Mouse (Mus musculus) neural tube, embryonic 15.5 days (tissue): ENCODE measurements around the gene Dlx3. TPM values are rescaled to one million over a fixed set of nuclear protein-coding genes. Genes with fewer than 3 reads are reported as not detected.

Experiments
- ATAC-seq: fragments of 200-750 bp; cut with Nextera tagmentation; 2 replicates; pipeline ENCODE4 v1.8.0; 2017; ENCODE audit warnings: mild to moderate bottlenecking, moderate TSS enrichment, moderate library complexity; ENCODE audit not compliant: low FRiP score
- H3K27ac ChIP-seq: fragments of 300-500 bp; sonication (generic); replicated peaks from 2 replicates; pipeline ENCODE4 v1.5.1; 2015; ENCODE audit warnings: mild to moderate bottlenecking, inconsistent platforms
- H3K27me3 ChIP-seq: fragments of 300-500 bp; sonication (generic); replicated peaks from 2 replicates; pipeline ENCODE4 v1.6.1; 2015; ENCODE audit warnings: inconsistent platforms
- H3K36me3 ChIP-seq: fragments of 300-500 bp; sonication (generic); 2 replicates; pipeline ENCODE4 v1.6.1; 2015; ENCODE audit warnings: inconsistent platforms
- H3K4me1 ChIP-seq: fragments of 300-500 bp; sonication (generic); 2 replicates; pipeline ENCODE4 v1.6.1; 2015; ENCODE audit warnings: inconsistent platforms
- H3K4me2 ChIP-seq: fragments of 300-500 bp; sonication (generic); 2 replicates; pipeline ENCODE4 v1.6.1; 2015; ENCODE audit warnings: inconsistent platforms, mild to moderate bottlenecking, moderate library complexity
- H3K4me3 ChIP-seq: fragments of 300-500 bp; sonication (generic); replicated peaks from 2 replicates; pipeline ENCODE4 v1.5.1; 2015; ENCODE audit warnings: mild to moderate bottlenecking, inconsistent platforms
- H3K9ac ChIP-seq: fragments of 300-500 bp; sonication (generic); replicated peaks from 2 replicates; pipeline ENCODE4 v1.6.1; 2015; ENCODE audit warnings: mild to moderate bottlenecking, inconsistent platforms
- H3K9me3 ChIP-seq: fragments of 300-500 bp; sonication (generic); replicated peaks from 2 replicates; pipeline ENCODE4 v1.6.1; 2016; ENCODE audit warnings: inconsistent platforms
- WGBS: fragments of 180-500 bp; shearing (Covaris S2); methylation state at CpG from one replicate; pipeline ENCODE4 v1.1.7; 2015; ENCODE audit warnings: mixed read lengths; 5-methylcytosine and 5-hydroxymethylcytosine counted together
- polyA plus RNA-seq: library from polyadenylated mRNA; unstranded; fragments of >200 nt; fragmentation: Nextera tagmentation; extraction: Ambion mirVana; gene quantifications from 2 replicates; pipeline ENCODE4 v1.2.1, GENCODE M21; 2015

Gene Dlx3
- polyA plus RNA-seq, 1 experiment from 2014 or later, result 0.28 TPM

DNA sequence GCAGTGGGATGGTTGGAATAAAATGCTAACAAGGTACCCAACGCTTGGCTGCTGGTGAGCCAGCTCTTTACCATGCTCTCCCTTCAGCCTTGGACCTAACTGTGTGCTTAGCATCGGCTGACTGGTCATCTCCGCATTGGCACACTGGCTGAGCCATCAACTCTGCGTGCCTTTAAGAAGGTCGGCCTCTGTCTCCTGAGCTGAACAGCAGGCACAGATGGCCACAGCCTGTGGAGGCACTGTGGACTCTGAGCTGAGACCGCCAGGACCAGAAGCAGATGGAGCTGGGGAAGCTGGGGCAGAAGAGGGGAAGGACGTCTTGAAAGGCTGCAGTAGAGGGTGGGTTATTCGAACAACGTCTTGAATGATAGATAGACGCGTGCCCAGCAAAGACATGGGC lies 8.4 kb downstream of the Dlx3 start:
- no peak overlapping the region for H3K4me3 ChIP-seq
- no peak for ATAC-seq
- peaks cover 12% of the 10 kb centered on the region for H3K4me1 ChIP-seq
- H3K36me3 ChIP-seq, result no peaks in the 10 kb centered on the region
- H3K4me2 ChIP-seq, result no peak overlapping the region
- H3K27ac ChIP-seq, result no peak overlapping the region
- H3K9me3 ChIP-seq, result no peaks in the 10 kb centered on the region
- 63% methylated on average over 11 of the region's 11 CpGs for WGBS
- H3K27me3 ChIP-seq, result peaks cover 55% of the 10 kb centered on the region
- H3K9ac ChIP-seq, result no peak overlapping the region

DNA sequence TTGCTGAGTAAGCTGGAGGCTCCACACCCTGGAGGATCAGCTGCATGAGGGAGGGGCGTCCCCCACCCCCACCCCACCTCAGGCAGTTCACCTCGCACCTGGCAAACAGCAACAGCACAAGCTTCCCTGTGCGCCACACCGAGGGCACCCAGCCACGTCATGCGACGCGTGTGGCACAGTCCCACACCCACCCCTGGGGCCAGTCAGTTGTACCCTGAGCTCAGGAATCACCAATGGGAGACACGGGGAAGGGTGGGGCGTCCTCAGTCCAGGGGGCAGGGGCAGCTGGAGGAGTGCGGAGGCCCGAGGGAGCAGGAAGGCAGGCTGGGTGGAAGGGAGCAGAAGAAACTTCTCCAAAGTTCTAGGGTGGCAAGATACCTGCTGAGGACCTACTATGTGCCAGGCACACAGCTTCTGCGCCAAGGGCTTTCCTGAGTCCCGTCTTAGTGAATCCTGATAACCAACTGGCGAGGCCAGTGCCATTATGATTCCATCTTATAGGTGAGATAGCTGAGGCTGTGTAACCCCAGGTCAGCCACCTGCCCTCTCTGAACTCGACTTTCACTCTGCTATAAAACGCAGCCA lies 10.8 kb downstream of the Dlx3 start:
- H3K4me2 ChIP-seq, result no peak overlapping the region
- H3K27me3 ChIP-seq, result peaks cover 39% of the 10 kb centered on the region
- 78% methylated on average over 17 of the region's 17 CpGs for WGBS
- H3K27ac ChIP-seq, result no peak overlapping the region
- H3K9me3 ChIP-seq, result no peaks in the 10 kb centered on the region
- H3K36me3 ChIP-seq, result no peaks in the 10 kb centered on the region
- no peak for ATAC-seq
- no peak overlapping the region for H3K9ac ChIP-seq
- no peak overlapping the region for H3K4me3 ChIP-seq
- peaks cover 12% of the 10 kb centered on the region for H3K4me1 ChIP-seq

DNA sequence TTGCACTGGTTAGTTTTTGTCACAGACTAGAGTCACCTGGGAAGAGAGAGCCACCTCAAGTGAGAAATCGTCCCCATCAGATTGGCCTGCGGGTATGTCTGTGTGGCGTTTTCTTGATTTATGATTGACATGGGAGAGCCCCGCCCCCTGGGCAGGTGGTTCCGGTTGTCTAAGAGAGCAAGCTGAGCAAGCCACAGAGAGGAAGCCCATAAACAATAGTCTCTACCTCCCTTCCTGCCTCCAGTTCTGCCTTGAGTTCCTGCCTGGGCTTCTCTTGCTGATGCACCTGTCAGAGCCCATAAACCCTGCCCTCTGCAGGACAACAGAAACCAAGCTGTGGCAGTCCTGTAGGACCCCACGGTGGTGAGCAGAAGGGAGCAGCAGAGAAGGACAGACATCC lies 13.4 kb downstream of the Dlx3 start:
- no peak overlapping the region for H3K27ac ChIP-seq

DNA sequence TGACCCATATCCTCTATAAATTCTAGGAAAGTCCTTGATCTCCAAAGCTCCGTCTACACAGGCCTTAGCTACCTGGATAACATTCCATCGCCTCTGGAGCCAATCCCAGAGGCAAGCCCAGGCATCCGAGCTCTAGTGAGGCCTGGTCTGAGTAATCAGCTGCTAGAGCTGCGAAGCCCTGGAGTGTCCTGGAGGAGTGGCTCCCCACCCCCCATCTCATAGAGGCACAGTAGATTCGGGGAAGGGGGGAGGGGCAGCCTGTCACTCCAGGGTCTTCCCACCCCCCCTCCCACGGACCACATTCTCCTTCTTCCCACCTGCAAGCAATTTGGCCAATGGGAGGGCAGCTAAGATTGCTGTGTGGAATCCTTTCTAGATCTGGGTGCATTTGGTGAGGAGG lies 17.4 kb downstream of the Dlx3 start:
- peaks cover 13% of the 10 kb centered on the region for H3K4me1 ChIP-seq
- H3K27me3 ChIP-seq, result peaks cover 67% of the 10 kb centered on the region
- no peak overlapping the region for H3K4me3 ChIP-seq
- no peak overlapping the region for H3K27ac ChIP-seq
- no peaks in the 10 kb centered on the region for H3K9me3 ChIP-seq
- no peak overlapping the region for H3K9ac ChIP-seq
- WGBS, result 25% methylated on average over 6 of the region's 6 CpGs
- H3K36me3 ChIP-seq, result no peaks in the 10 kb centered on the region
- no peak for ATAC-seq
- H3K4me2 ChIP-seq, result no peak overlapping the region

More for the DNA sequence above, 13.4 kb downstream of the Dlx3 start:
- WGBS, result 65% methylated on average over 6 of the region's 6 CpGs
- no peaks in the 10 kb centered on the region for H3K9me3 ChIP-seq
- H3K27me3 ChIP-seq, result peaks cover 45% of the 10 kb centered on the region
- H3K9ac ChIP-seq, result no peak overlapping the region
- H3K4me3 ChIP-seq, result no peak overlapping the region
- H3K4me1 ChIP-seq, result peaks cover 8% of the 10 kb centered on the region; the same call in 1 of the 2 replicates
- no peaks in the 10 kb centered on the region for H3K36me3 ChIP-seq
- no peak for ATAC-seq
- H3K4me2 ChIP-seq, result no peak overlapping the region

DNA sequence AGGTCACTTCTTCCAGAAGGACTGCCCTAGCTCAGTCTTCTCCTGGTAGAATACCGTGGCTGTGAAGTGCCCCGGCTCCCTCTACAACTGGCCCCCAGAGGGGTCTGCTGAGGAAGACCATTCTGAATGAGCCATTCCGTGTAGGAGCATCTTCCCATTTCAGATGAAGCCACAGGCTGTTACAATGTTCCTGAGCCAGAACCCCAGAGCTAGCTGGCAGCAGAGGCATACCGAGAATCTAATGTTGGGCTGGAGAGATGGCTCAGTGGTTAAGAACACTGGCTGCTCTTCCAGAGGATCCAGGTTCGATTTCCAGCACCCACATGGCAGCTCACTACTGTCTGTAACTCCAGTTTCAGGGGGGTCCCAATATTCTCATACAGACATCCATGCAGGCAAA lies 20.0 kb downstream of the Dlx3 start:
- 50% methylated on average over 5 of the region's 5 CpGs for WGBS
- no peak for ATAC-seq

DNA sequence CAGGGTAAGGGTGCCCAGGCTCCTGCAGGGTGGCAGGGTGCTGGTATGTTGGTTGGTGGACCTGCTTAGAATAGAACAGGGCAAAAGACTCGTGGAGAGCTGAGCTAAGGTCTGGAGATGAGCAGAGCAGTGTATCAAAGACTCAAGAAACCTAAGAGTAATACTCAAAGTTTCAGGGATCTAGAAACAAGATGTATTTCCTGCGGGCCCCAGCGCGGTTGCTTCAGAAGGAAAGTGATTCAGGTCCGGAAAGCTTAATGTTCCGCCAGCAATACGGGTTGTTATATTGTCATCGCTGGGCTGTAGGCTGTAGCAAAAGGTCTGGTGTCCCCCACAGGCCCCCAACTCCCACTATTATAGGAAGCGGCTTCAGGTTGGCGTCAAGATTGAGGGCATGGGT lies 22.3 kb downstream of the Dlx3 start:
- H3K27ac ChIP-seq, result no peak overlapping the region
- no peak overlapping the region for H3K4me2 ChIP-seq
- ATAC-seq, result no peak
- peaks cover 37% of the 10 kb centered on the region for H3K4me1 ChIP-seq
- H3K36me3 ChIP-seq, result no peaks in the 10 kb centered on the region
- peaks cover 99% of the 10 kb centered on the region for H3K27me3 ChIP-seq
- WGBS, result 13% methylated on average over 10 of the region's 10 CpGs
- H3K4me3 ChIP-seq, result no peak overlapping the region
- no peak overlapping the region for H3K9ac ChIP-seq
- H3K9me3 ChIP-seq, result no peaks in the 10 kb centered on the region

More for the DNA sequence above, 20.0 kb downstream of the Dlx3 start:
- no peak overlapping the region for H3K9ac ChIP-seq
- H3K4me3 ChIP-seq, result no peak overlapping the region
- H3K27me3 ChIP-seq, result peaks cover 89% of the 10 kb centered on the region
- no peak overlapping the region for H3K4me2 ChIP-seq
- H3K4me1 ChIP-seq, result peaks cover 23% of the 10 kb centered on the region
- H3K36me3 ChIP-seq, result no peaks in the 10 kb centered on the region
- no peaks in the 10 kb centered on the region for H3K9me3 ChIP-seq
- H3K27ac ChIP-seq, result no peak overlapping the region

DNA sequence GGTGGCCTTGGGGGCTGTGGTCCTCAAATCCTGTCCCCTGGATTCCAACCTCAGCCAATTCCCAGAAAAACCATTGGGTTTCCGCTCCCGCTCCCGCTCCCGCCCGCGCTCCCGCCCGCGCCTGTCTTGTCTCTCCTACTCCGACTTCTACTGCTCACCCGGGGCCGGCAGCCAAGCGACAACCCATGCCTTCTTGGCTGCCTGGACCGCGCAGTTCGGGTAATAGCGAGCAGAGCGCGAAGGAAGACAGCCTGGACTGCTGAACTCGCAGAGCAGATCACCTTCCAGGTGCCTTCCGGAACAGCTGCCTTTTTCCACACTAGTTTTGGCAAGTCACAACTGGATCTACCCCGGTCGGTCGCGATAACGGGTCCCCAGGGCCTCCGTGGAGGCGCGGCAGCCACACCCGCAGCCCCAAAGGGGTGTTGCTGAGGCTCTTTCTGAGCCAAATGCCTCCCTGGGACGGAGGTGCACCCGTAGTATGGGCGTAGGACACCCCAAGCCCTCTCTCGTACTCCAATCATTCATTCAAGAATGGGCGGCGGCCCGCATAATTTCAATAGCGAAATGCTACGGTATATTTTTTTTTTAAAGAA lies 23.2 kb downstream of the Dlx3 start:
- no peaks in the 10 kb centered on the region for H3K36me3 ChIP-seq
- 3% methylated on average over 39 of the region's 39 CpGs for WGBS
- H3K9ac ChIP-seq, result no peak overlapping the region
- peak overlapping the region; percentile 26 for H3K4me2 ChIP-seq
- no peak overlapping the region for H3K27ac ChIP-seq
- no peak for ATAC-seq
- H3K4me1 ChIP-seq, result peaks cover 33% of the 10 kb centered on the region
- peaks cover 99% of the 10 kb centered on the region for H3K27me3 ChIP-seq
- H3K4me3 ChIP-seq, result peak overlapping the region; percentile 6; the same call in 1 of the 2 replicates
- no peaks in the 10 kb centered on the region for H3K9me3 ChIP-seq

DNA sequence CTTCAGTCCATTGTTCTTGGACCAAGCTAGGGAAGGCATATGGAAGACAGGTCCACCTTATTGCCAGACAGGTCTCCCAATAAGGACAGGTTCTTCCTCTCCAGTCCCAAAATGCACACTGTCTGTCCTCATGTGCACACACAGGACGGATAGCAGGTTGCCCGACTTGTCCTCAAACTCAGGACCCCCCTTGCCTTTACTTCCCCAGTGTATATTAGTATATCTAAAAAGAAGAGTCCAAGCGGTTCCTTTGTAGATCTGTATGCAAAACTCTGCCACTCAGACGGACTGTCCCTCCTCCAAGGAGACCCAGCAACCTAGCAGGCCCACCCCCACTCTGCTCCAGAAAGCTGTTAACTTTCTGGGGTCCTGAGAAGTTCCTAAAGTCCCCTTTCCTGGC lies 23.7 kb downstream of the Dlx3 start:
- H3K27ac ChIP-seq, result no peak overlapping the region
- no peaks in the 10 kb centered on the region for H3K9me3 ChIP-seq
- H3K36me3 ChIP-seq, result no peaks in the 10 kb centered on the region
- no peak overlapping the region for H3K4me3 ChIP-seq
- no peak overlapping the region for H3K9ac ChIP-seq
- peaks cover 99% of the 10 kb centered on the region for H3K27me3 ChIP-seq
- no peak for ATAC-seq
- WGBS, result 4% methylated on average over 4 of the region's 4 CpGs
- H3K4me2 ChIP-seq, result no peak overlapping the region
- H3K4me1 ChIP-seq, result peaks cover 32% of the 10 kb centered on the region

DNA sequence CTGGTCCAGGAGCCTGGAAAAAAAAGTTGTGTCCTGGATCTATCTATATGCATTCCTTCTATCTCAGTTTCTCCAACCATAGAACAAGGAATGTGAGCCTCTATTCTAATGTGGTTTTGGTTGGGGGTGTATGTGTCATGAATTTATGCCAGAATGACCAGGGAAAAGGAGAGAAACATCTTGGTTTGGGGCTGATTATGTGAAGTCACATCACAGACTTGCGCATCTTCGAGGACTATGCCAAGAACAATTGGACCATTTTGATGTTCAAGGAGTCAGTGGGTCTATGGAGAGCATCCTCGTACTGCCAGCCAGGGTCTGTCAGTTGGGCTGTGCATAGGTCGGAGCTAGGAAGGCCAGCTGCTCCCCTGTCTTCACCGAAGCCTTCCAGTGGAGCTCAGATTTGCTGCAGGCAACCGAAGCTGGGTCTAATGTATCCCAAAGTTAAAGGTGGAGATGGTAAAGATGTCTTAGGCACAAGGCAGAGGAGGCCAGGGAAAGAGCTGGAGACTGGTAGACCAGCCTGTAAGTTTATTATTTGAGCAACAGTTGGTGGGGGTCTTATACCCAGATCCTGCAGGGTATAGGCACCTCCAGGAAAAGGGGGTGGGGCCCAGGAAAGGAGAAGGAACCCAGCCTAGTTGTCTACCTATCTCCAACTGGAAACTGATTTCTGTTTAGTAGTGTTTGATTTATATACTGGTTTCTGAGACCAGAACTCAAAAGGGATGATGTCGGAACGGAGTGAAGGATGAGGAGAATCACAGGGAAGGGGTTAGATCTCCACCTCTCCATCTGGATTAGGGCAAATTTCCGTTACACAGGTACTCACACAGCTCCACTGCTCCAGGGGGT lies 24.4 kb downstream of the Dlx3 start:
- peaks cover 98% of the 10 kb centered on the region for H3K27me3 ChIP-seq
- no peak overlapping the region for H3K4me2 ChIP-seq
- H3K4me3 ChIP-seq, result no peak overlapping the region
- WGBS, result 9% methylated on average over 9 of the region's 9 CpGs
- H3K4me1 ChIP-seq, result peaks cover 26% of the 10 kb centered on the region
- ATAC-seq, result no peak
- no peaks in the 10 kb centered on the region for H3K36me3 ChIP-seq
- no peak overlapping the region for H3K9ac ChIP-seq
- no peaks in the 10 kb centered on the region for H3K9me3 ChIP-seq
- H3K27ac ChIP-seq, result no peak overlapping the region

DNA sequence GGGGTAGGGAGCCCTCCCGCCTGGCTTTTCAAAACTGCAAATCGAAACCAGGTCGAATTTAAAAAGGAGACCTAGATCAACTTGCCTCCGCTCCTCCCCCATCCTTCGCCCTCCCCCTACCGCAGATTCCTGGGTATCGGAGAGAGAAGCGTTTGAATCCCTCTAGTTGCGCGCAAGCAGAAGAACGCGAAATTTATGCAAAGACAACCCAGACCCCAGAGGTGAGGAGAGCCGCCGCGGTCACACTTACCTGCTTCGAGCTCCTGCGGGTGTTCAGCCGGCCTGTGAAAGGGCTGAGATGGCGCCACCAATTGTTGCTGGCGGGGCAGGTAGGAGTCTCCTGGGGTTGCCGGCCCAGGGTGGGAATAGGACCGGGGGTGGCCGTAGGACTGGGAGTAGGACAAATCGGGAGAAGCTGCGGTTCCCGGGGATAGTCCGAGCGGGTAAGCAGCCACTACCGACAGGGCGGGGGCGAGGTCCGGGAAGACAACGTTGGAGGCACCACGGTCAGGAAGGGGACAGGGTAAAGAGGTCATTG lies 25.1 kb downstream of the Dlx3 start:
- H3K27ac ChIP-seq, result no peak overlapping the region
- no peaks in the 10 kb centered on the region for H3K36me3 ChIP-seq
- H3K9me3 ChIP-seq, result no peaks in the 10 kb centered on the region
- peaks cover 97% of the 10 kb centered on the region for H3K27me3 ChIP-seq
- WGBS, result under 1% methylated on average over 34 of the region's 34 CpGs
- no peak for ATAC-seq
- H3K4me1 ChIP-seq, result peaks cover 28% of the 10 kb centered on the region
- H3K4me2 ChIP-seq, result peak overlapping the region; percentile 78
- 0 out of 2 replicates have a peak overlapping the region, but pooled peaks have one; percentile 7 for H3K9ac ChIP-seq
- peak overlapping the region; percentile 40; the same call in 1 of the 2 replicates for H3K4me3 ChIP-seq

DNA sequence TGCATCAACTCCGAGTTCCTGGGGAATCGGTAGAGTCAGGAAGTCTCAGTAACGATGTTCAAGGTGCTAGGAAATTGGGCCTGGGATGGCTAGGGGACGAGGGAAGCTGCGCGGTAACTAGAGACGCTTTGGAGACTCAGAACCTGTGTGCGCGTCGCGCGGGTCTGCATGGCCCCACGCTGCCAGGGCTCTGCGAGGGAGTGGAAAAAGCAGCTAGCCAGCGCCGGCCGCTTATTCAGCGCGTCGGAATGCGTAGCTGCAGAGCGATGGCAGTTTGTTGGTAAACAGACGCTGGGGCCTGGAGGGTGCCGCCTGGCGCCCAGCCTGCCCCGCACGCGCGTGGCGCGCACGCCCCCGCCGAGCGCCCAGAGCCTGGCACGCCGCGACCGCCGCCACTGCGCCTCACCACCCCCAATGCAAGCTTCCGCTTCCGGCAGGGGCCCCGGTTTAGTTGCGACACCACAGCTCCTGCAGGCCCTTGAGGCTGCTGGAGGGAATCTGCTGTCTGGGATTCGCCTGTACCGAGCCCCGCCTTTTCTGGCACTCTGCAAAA lies 26.0 kb downstream of the Dlx3 start, which contains the start of gene Dlx4:
TSS of gene Dlx4 (minus strand) at position 413 of the 553 bp plus-strand sequence.
- ATAC-seq, result no peak
- Histone ChIP-seq H3K27me3 (peaks cover 97% of the 10 kb centered on the region), H3K4me1 (peaks cover 35% of the 10 kb centered on the region), H3K36me3 (no peaks in the 10 kb centered on the region), H3K9ac (0 out of 2 replicates have a peak within 1 kb of the TSS, but pooled peaks have one; percentile 14), H3K4me3 (peak within 1 kb of the TSS; percentile 40), H3K27ac (no peak within 1 kb of the TSS), H3K9me3 (no peaks in the 10 kb centered on the region), H3K4me2 (peak within 1 kb of the TSS; percentile 78)
- under 1% methylated on average over 43 of the region's 48 CpGs for WGBS
